Mouse (Mus musculus): Measurements from ENCODE around the gene Tbx21.
A peak's percentile ranks its signal among the peaks of the same experiment; 100 is the strongest.

Gene Tbx21

DNA sequence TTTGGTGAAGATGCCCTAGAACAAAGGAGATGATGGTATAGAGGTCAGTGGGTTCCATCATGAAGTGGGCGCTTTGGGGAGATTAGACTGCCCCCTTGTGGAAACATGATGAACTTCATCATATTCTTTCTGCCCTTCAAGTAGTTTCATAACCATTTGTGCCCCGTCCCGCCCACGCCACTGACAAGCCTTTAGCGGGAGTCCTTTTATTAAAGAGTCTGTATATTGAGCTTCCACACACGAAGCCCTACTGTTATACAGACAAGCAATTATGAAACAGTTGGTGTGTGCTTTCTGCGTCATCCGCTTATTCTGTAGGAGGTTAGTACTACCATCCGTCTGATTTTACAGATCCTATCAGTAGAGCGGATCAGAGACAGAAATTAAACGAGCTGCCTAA, 32.2 kb downstream of the Tbx21 start:
- DNase-seq (ENCODE audit: low spot score) = peak; percentile 73

DNA sequence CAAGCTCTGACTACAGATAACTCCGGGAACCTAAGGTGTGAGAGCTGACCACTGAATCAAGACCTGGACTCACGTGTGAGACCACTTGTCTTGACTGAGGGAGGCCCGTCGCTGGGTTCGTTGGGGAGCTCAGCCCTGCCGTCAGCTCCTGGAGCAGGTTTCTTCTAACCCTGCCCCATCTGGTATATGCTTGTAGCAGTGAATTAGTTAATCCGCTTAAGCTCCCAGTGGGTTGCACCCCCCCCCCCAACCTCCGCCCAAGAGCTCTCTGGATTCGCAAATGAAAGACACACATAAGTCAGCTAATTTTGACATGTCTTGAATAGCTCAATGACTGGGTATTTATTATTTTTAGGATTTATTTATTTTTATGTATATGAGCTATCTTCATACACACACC, 34.8 kb downstream of the Tbx21 start:
- DNase-seq (ENCODE audit: low spot score) = no peak

DNA sequence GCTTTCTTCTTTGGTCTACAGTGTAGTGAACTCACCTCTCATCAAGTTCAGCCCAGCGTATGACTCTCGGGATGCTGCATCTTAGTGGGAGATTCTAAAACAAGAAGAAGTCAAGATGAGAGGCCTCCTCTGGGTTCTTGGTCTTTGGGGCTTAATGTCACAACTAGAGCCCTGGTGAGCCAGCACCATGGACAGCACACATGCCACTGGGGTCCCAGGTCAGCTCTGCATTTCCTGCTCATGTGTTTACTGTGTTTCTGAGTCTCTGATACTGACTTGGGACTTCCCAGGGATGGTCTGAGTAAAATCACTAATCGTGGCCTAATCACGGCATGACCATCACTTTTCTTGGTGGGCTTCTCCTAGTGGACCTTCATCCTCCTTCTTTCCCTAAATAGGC, 36.4 kb downstream of the Tbx21 start:
- DNase-seq (ENCODE audit: low spot score) = peak; percentile 72

- DNase-seq (ENCODE audit: low spot score) = no peak
These were observed 40.9 kb downstream of the Tbx21 start for GRCm38 (mm10) chr11:97074235-97074634.

- peak; percentile 85 for DNase-seq (ENCODE audit: low spot score)
These were observed 42.6 kb downstream of the Tbx21 start for GRCm38 (mm10) chr11:97072533-97072932.

GRCm38 (mm10) chr11:97071129-97071528, 44.0 kb downstream of the Tbx21 start:
- no peak for DNase-seq (ENCODE audit: low spot score)

DNA sequence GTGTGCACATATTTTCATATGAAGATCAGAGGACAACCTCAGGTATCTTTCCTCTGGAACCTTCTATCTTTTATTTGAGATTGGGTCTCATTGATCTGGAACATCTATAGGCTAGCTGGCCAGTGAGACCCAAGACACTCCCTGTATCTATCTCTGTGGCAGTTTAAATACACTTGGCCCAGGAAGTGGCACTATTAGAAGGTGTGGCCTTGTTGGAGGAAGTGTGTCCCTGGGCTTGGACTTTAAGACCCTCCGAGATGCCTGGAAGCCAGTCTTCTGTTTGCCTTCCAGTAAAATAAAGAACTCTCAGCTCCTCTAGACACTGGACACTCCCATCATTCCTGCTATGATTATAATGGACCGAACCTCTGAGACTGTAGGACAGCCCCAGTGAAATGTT, 45.4 kb downstream of the Tbx21 start:
- DNase-seq (ENCODE audit: low spot score) = no peak

DNA sequence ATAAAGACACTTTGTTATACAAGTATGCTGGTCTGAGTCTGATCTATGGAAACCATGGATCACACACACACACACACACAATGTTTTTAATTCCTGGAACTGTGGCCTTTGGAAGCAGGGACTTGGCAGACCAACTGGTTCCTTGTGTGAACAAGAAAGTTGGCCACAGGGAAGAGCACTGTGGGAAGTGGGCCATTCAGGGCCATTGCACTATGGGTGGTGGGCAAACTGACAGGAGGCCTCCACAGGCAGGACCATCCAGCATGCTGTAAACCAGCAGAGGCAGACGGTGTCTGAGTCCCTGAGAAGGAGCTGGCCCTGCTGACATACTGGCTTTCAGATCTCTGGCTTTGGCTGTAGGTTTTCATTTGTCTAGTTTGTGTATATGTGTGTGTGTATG, 45.8 kb downstream of the Tbx21 start:
- DNase-seq (ENCODE audit: low spot score) = no peak

DNA sequence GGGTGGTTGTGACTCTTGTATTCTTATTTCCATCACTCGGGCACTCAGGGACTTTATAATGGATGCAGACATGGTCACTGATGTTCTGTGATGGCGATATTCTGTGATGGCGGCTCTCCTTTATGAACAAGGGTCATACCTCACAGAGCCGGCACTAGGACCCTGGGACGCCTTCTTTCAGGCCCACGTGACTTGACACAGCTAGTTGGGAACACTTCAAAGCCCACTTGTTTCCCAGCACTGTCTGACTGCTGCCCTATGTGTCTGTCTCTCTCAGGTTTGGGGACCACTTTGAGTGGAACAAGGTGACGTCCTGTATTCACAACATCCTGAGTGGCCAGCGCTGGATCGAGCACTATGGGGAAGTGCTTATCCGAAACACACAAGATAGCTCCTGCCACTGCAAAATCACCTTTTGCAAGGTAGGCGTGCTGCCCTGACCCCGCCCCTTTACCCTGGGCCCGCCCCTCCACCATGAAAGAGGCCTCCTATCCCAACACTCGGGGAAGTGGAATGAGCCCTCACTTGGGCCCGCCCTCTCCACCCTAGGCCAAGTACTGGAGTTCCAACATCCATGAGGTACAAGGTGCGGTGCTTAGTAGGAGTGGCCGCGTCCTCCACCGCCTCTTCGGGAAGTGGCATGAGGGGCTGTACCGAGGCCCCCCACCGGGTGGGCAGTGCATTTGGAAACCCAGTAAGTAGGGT, 48.3 kb downstream of the Tbx21 start:
- no peak for DNase-seq (ENCODE audit: low spot score)

DNA sequence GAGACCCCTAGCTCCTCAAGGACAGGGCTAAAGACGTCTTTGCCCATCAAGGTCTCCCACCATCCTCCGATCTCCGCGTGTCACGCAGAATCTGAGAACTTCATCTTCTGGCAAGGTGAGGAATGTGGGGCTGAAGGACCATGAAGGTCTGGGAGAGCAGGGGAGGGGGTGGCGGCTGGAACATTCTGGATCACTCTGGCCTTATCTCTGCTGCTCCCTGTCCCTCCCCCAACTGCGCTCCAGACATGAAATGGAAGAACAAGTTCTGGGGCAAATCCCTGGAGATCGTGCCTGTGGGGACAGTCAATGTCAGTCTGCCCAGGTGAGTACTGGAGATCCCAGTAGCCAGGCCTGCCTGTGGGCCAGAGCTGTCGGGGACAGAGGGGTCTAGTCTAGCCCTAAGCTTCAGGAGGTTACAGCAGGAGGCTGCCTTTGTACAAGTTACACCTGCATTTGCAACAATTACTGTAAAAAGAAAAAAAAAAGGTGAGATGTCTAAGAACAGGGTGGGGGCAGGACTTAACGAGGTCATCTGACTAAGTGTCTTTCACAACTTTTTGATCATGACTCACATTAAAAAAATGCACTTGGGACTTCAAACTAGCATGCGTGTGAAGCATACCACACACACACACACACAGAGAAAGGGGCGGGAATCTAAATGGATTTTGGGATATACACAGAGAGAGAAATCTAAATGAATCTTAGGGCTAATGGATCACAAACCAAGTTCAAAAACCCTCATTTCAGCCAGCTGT, 49.4 kb downstream of the Tbx21 start:
- no peak for DNase-seq (ENCODE audit: low spot score)

GRCm38 (mm10) chr11:97063921-97064295, 51.2 kb downstream of the Tbx21 start:
- no peak for DNase-seq (ENCODE audit: low spot score)

DNA sequence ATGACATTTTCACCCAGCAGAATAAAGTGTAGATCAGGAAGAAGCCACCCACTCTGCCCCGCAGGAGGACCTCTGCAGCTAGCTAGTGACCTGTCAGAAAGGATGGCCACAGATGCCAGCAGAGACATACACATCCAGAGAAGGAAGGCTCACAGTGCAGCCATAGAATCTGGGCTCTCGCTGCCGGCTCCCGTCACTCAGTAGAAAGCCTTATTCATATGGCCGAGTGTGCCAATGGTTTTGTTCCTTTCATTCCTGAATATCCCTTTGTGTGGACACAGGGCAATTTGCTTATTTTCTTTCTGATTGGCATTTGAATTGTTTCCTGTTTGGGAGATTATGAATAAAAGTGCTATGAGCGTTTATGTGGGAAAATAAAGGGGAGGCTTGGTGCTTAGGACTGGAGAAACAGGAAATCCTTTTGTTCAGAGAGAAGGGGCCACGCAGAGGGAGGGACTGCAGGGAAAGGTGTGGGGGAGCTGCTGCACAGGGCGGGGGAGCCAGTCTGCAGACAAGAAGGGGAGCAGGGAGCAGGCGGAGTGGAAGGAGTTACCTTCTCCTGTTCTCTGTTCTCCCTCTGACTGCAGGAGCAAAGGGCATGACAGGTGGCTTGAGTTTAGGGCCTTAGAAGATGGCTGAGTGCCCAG, 51.7 kb downstream of the Tbx21 start:
- DNase-seq (ENCODE audit: low spot score) = no peak

DNA sequence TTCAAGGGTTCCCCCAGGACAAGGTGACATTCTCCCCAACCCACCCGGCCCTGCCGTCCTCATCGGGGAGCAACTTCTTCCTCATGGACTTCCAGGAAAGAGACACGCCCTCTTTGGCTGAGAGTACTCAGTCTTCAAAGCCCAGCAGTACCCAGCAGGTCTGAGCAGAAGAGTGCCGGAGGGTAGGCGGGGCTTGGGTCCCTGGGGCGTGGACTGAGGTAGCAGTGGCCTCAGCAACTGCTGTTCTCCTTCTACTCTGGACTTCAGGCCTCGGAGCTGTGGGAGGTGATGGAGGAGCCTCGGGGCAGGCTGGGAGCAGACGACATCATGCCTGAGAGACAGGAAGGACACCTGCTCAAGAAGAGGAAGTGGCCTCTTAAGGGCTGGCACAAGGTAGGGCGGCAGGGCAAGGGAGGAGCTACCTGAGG, 62.9 kb downstream of the Tbx21 start:
- DNase-seq (ENCODE audit: low spot score) = no peak

DNA sequence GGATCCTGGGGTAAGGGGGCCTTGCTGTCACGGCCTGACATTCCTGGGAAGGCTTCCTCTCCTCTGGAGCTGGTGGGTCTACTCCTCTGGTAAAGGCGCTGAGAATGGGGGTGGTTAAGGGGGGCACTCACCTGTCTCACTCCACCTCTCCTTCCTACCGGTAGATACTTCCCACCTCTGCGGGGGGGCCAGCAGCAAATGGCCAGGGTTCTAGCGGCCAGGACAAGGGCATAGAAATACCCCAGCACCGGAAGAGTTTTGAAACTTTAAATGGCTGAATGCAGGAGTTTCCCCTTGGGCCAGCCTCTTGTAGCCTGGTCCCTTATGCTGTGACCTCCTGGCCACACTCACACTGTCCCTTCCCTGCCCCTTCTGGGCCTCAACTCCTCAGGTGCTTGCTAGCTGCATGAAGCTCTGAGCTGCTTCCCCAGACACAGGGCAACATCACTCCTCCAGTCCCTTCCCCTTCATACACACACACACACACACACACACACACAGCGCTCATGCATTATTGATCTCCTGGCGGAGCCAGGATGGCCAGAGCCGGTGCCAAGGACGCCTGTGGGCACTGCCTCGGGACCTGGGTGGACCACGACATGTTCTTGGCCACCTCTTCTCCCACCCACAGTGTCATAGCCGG, 64.1 kb downstream of the Tbx21 start:
- DNase-seq (ENCODE audit: low spot score) = no peak

DNA sequence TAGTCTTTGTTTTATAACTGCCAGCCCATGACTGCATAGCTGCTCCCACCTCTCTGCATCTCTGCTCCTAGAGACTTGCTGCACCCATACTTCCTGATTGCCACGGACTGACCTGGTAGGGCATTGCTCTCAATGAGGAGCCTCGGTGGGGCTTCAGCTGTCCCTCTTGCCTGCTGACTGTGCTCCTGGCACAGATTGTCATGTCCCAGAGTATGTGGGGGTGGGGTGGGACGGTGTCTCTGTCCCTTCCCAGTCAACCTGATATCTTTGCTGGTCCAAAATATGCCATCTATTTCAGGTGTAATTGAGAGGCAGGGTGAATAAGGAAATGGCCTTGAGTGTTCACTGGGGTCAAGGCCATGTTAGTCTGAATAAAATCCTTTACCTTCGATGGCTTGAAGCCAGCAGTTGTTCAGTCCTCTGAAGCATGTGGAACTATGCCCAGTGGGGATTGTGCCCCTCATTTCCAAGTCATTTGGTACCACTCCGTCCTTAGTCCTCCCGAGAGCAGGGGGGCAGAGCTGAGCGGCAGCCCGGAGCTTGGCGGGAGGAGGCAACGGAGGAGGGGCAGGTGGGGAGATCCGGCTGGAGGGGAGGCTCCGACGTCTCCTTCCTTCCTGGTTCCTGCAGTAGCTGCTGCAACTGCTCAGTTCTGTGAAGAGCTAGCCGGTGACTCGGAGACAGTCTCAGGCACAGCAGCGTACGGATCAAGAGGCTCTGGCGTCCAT, 64.8 kb downstream of the Tbx21 start, which contains the start of gene Osbpl7:
TSS of gene Osbpl7 (plus strand) at position 413 of the 728 bp plus-strand sequence.
- peak; percentile 79 for DNase-seq (ENCODE audit: low spot score)

DNA sequence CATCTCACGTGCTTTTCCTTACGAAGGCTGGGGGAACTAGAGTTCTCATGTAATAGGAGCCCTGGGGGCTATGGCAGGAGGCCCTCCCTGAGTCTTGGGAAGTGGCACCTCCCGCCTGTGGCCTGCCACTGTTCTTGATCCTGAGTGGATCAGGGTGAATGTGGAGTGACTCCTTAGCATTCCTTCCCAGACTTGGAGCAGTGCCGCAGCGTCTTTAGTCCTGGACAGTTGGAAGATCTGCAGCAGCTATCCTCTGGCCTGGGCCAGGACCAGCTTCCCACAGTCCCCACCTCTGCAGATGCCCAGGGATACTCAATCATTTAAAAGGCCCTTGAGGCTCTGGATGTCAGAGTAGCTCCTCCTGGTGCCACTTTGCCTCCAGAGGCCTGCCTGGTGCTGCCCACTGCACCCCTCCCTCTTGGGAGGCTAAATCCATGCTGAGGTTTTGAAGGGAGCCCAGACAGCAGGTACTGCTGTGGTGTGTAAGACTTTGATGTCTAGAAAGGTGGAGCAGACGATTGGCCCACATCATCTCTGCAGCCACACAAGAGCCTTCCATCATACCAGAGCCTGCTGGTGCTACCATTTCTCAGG, 65.5 kb downstream of the Tbx21 start:
- no peak for DNase-seq (ENCODE audit: low spot score)

DNA sequence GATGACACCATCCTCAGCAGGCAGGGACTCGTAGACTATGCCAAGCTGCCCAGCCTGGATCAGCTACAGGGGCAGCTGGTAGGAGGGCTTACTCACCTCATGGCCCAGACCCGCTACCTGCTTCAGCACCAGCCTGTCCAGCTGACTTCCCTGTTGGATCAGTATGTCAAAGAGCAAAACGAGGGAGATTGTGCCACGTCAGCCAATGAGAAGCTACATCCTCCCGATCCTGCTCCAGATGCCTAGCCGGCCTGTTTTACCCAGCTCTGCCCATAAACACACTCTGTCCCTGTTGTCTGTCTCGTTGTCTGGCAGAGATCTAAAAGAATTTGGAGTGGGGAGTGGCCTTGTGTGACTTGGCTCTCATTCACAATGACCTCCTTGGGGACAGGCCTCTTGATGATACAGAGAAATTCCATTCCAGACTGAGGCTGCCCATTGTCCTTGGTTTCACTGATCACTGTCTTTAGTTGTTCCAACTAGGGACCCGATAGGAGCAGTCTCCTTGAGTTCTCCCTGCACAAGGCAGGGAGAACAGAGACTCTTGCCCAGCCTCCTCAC, 67.0 kb downstream of the Tbx21 start:
- no peak for DNase-seq (ENCODE audit: low spot score)

Measured in embryo, embryonic 10.5 days (tissue).